Mouse (Mus musculus) cerebellum, adult 2 months (tissue): ENCODE results near the gene Gimd1. TPM values are rescaled to one million over a fixed set of nuclear protein-coding genes. Genes with fewer than 3 reads are reported as not detected.

ENCODE experiments used
- DNase-seq, 2 experiments: peaks; one replicate each; pipeline ENCODE4 v3.0.0; 2021
- H3K27ac ChIP-seq: fragments of 200-500 bp; 2 replicates; pipeline ENCODE4 v1.5.1; 2012; ENCODE audit warnings: low read length, control low read depth, inconsistent platforms; ENCODE audit not compliant: insufficient read depth
- H3K27me3 ChIP-seq: fragments of 200-500 bp; 2 replicates; pipeline ENCODE4 v1.6.1; 2012; ENCODE audit warnings: inconsistent platforms, mild to moderate bottlenecking, low read length, moderate library complexity; ENCODE audit not compliant: control insufficient read depth, insufficient read depth
- H3K4me1 ChIP-seq: fragments of 200-500 bp; 2 replicates; pipeline ENCODE4 v1.6.1; 2011; ENCODE audit warnings: low read length; ENCODE audit not compliant: control insufficient read depth, insufficient read depth
- H3K4me3 ChIP-seq: fragments of 200-500 bp; replicated peaks from 2 replicates; pipeline ENCODE3; 2011; ENCODE audit warnings: mild to moderate bottlenecking, low read depth, low read length, control low read depth; ENCODE audit not compliant: insufficient read depth
- CTCF ChIP-seq: fragments of 200-500 bp; IDR thresholded peaks from 2 replicates; pipeline ENCODE4 v1.5.1; 2011; ENCODE audit warnings: low read depth, mild to moderate bottlenecking, control low read depth, low read length, moderate library complexity, borderline replicate concordance; ENCODE audit not compliant: insufficient read depth
- POLR2A ChIP-seq: fragments of 200-500 bp; IDR thresholded peaks from 2 replicates; pipeline ENCODE4 v1.6.1; 2011; ENCODE audit warnings: low read length, control low read depth, borderline replicate concordance; ENCODE audit not compliant: insufficient read depth
- WGBS: fragments of 180-500 bp; shearing (Covaris S2); methylation state at CpG from one replicate; pipeline ENCODE4 v1.1.7; 2018; 5-methylcytosine and 5-hydroxymethylcytosine counted together
- polyA plus RNA-seq: library from polyadenylated mRNA; depleted of rRNA; stranded (reverse); fragments of >200 nt; gene quantifications from 2 replicates; pipeline ENCODE4 v1.2.3, GENCODE M21; 2012; rRNA removed

Gene Gimd1
- polyA plus RNA-seq = not detected in 2 replicates

GRCm38 (mm10) chr3:132629601-132630239 is at the start of gene Gimd1:
Gimd1 (plus strand) TSS chr3:132629820.
- no peak within 1 kb of the TSS for H3K4me3 ChIP-seq
- no peaks in the 10 kb centered on the region for H3K4me1 ChIP-seq
- WGBS = 95% methylated on average over 11 of the region's 11 CpGs
- no peak for DNase-seq
- TF ChIP-seq POLR2A = no peak
- no peak for TF ChIP-seq CTCF
- no peaks in the 10 kb centered on the region for H3K27me3 ChIP-seq
- no peak within 1 kb of the TSS for H3K27ac ChIP-seq

DNA sequence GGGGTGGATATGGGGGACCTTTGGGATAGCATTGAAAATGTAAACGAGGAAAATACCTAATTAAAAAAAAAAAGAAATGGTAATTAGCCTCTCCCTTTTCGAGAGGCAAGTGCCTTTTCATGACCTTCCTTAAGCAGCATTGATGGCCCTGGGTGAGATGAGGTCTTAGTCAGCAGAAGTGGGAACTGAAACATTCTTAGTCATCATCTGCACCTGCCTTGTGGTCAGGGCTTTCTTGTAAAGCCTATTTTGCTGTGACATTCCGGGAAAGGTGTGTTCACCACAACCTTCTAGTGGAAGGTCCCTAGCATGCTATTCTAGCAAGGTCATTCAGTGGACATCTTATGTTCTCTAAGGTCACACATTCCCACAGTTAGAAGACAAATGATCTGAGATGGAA is 48.4 kb upstream of the Gimd1 start:
- H3K4me3 ChIP-seq = no peak overlapping the region
- WGBS = 75% methylated on average over 3 of the region's 3 CpGs
- H3K27me3 ChIP-seq = no peaks in the 10 kb centered on the region
- no peaks in the 10 kb centered on the region for H3K4me1 ChIP-seq
- H3K27ac ChIP-seq = no peak overlapping the region
- no peak for DNase-seq
- TF ChIP-seq CTCF = no peak
- TF ChIP-seq POLR2A = no peak

DNA sequence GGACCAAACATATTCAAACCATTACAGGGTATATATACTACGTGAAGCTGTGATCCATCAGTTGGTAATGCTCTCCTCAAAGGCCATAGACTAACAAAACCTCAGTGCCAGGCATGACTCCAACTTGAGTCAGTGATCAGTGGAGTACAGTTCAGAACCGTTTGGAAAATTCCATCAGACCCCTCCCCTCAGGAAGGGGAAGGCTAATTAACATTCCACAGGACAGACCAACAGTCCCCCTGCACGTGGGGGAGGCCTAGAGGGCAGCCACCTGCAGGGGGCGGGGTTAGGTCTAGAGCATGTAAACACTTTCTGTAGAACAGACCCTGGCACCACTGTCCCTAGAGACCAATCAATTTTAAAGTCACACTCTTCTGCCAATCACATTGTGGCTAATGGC is 47.3 kb upstream of the Gimd1 start:
- no peak for TF ChIP-seq CTCF
- no peak for TF ChIP-seq POLR2A
- no peaks in the 10 kb centered on the region for H3K4me1 ChIP-seq

GRCm38 (mm10) chr3:132585122-132585972 is 44.3 kb upstream of the Gimd1 start:
- Histone ChIP-seq H3K4me3 (no peak overlapping the region), H3K27ac (no peak overlapping the region), H3K4me1 (no peaks in the 10 kb centered on the region), H3K27me3 (no peaks in the 10 kb centered on the region)
- TF ChIP-seq CTCF (no peak), POLR2A (no peak)
- no peak for DNase-seq
- WGBS = 80% methylated on average over 8 of the region's 8 CpGs

More for the DNA sequence above, 47.3 kb upstream of the Gimd1 start:
- H3K27ac ChIP-seq = no peak overlapping the region
- 45% methylated on average over 4 of the region's 4 CpGs for whole genome bisulfite sequencing
- H3K27me3 ChIP-seq = no peaks in the 10 kb centered on the region
- DNase-seq = no peak
- H3K4me3 ChIP-seq = no peak overlapping the region

DNA sequence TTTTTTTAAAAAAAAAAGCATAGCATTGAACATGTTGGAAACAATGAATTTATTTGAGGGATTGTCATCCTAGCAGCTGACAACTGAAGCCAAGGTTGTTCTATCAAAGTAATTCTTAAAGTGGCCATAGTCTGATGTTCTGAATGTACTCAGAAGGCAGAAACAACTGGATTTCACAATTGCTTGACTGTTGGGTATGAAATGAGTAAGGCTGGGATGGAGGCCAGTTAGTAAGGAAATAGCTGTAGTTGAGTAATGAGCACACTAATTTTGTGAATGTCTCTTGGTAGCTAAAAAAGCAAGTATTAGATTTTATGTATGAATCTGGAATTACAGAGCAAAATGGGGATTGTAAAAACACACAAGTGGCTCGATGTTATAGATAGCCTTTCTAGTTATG is 41.5 kb upstream of the Gimd1 start:
- Histone ChIP-seq H3K27ac (no peak overlapping the region), H3K27me3 (no peaks in the 10 kb centered on the region), H3K4me3 (no peak overlapping the region), H3K4me1 (no peaks in the 10 kb centered on the region)
- TF ChIP-seq CTCF = no peak
- TF ChIP-seq POLR2A = no peak
- DNase-seq = no peak
- 91% methylated on average over 1 of the region's 1 CpGs for WGBS

- no peak for TF ChIP-seq POLR2A
- TF ChIP-seq CTCF = no peak
- no peaks in the 10 kb centered on the region for H3K4me1 ChIP-seq
- 70% methylated on average over 3 of the region's 3 CpGs for WGBS
Measured at GRCm38 (mm10) chr3:132590010-132590409, 39.6 kb upstream of the Gimd1 start.

DNA sequence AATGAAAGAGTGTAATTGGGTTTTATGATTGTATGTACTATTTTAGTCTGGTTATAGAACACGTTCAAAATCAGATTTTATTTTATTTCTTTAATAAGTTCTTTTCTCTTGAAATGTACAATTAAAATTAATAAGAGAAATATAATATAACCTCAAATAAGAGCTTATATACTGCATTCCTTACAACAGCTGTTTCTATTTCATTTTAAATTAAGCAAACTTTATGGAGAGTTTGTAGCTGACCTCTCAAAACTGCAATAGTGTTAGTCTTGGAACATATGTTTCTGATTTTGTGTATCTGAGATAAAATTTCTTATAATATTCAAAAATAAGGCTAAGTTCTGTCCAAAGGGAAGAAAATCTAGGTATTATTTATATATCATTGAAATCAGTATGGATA is 39.0 kb upstream of the Gimd1 start:
- Histone ChIP-seq H3K4me1 (no peaks in the 10 kb centered on the region), H3K27me3 (no peaks in the 10 kb centered on the region), H3K27ac (no peak overlapping the region), H3K4me3 (no peak overlapping the region)
- DNase-seq = no peak
- no peak for TF ChIP-seq CTCF
- WGBS = 84% methylated on average over 1 of the region's 1 CpGs

More at GRCm38 (mm10) chr3:132590010-132590409, 39.6 kb upstream of the Gimd1 start:
- no peak for DNase-seq
- Histone ChIP-seq H3K27me3 (no peaks in the 10 kb centered on the region), H3K4me3 (no peak overlapping the region), H3K27ac (no peak overlapping the region)

DNA sequence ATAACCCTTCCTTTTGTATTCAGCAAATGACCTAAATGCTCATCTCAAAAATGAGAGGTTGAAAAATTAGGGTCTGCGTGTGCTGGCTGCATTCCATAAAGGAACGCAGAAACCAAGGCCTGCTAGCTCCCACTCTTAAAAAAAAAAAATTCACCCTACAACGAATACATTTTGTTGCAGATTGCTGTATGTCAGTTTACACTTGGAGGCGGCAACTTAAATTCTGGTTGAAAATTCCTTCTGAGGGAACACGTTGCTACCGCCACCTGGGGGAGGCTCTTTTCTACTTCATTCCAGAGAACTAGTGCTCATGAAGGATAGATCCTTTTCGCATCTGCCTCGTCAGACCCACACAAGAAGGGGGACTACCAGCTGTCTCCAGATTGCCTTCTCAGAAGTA is 879 bp upstream of the Gimd1 start:
- Histone ChIP-seq H3K4me3 (no peak overlapping the region), H3K27me3 (no peaks in the 10 kb centered on the region), H3K4me1 (no peaks in the 10 kb centered on the region), H3K27ac (no peak overlapping the region)
- TF ChIP-seq POLR2A (no peak), CTCF (no peak)
- 43% methylated on average over 8 of the region's 8 CpGs for WGBS
- DNase-seq = no peak
